Mouse (Mus musculus) hindbrain, embryonic 16.5 days (tissue): ENCODE data around the gene Pacrg. TPM values are rescaled to one million over a fixed set of nuclear protein-coding genes. Genes with fewer than 3 reads are reported as not detected.

Experiments used
- ATAC-seq: fragments of 200-750 bp; cut with Nextera tagmentation; 2 replicates; pipeline ENCODE4 v1.8.0; 2017; ENCODE audit warnings: moderate TSS enrichment, moderate library complexity
- H3K27ac ChIP-seq: fragments of 300-500 bp; sonication (generic); 2 replicates; pipeline ENCODE4 v1.5.1; 2014; ENCODE audit warnings: low read depth, mild to moderate bottlenecking, control low read depth, low read length, moderate library complexity
- H3K27me3 ChIP-seq: fragments of 300-500 bp; sonication (generic); replicated peaks from 2 replicates; pipeline ENCODE4 v1.6.1; 2014; ENCODE audit warnings: low read length; ENCODE audit not compliant: control insufficient read depth, insufficient read depth
- H3K36me3 ChIP-seq: fragments of 300-500 bp; sonication (generic); 2 replicates; pipeline ENCODE4 v1.6.1; 2014; ENCODE audit warnings: mild to moderate bottlenecking, low read length, moderate library complexity, mixed read lengths; ENCODE audit not compliant: control insufficient read depth, insufficient read depth
- H3K4me1 ChIP-seq: fragments of 300-500 bp; sonication (generic); 2 replicates; pipeline ENCODE4 v1.6.1; 2014; ENCODE audit warnings: low read depth, low read length; ENCODE audit not compliant: control insufficient read depth, insufficient read depth
- H3K4me2 ChIP-seq: fragments of 300-500 bp; sonication (generic); 2 replicates; pipeline ENCODE4 v1.6.1; 2014; ENCODE audit warnings: mild to moderate bottlenecking, low read length, control low read depth, moderate library complexity
- H3K4me3 ChIP-seq: fragments of 300-500 bp; sonication (generic); 2 replicates; pipeline ENCODE4 v1.5.1; 2014; ENCODE audit warnings: mild to moderate bottlenecking, low read length, control low read depth, moderate library complexity
- H3K9ac ChIP-seq: fragments of 300-500 bp; sonication (generic); 2 replicates; pipeline ENCODE4 v1.6.1; 2014; ENCODE audit warnings: low read depth, mild to moderate bottlenecking, control low read depth, low read length, moderate library complexity
- H3K9me3 ChIP-seq: fragments of 300-500 bp; sonication (generic); 2 replicates; pipeline ENCODE4 v1.6.1; 2014; ENCODE audit warnings: mild to moderate bottlenecking, low read length, moderate library complexity; ENCODE audit not compliant: control insufficient read depth
- WGBS: fragments of 180-500 bp; shearing (Covaris S2); extraction: QIAGEN DNeasy Blood & Tissue Kit; methylation state at CpG from one replicate; pipeline ENCODE4 v1.1.7; 2014; 5-methylcytosine and 5-hydroxymethylcytosine counted together
- polyA plus RNA-seq: library from polyadenylated mRNA; unstranded; fragments of >200 nt; fragmentation: Nextera tagmentation; extraction: Ambion mirVana; gene quantifications from 2 replicates; pipeline ENCODE4 v1.2.1, GENCODE M21; 2015

The Pacrg gene
- polyA plus RNA-seq, 1 experiment from 2014 or later: 23.2 TPM

- no peak overlapping the region for H3K9ac ChIP-seq
- no peaks in the 10 kb centered on the region for H3K27me3 ChIP-seq
- H3K27ac ChIP-seq: peak overlapping the region; percentile 37
- 27% methylated on average over 10 of the region's 10 CpGs for WGBS
- ATAC-seq: peak; percentile 79
- no peak overlapping the region for H3K4me3 ChIP-seq
- no peaks in the 10 kb centered on the region for H3K36me3 ChIP-seq
- H3K4me1 ChIP-seq: peaks cover 7% of the 10 kb centered on the region; the same call in 1 of the 2 replicates
- no peaks in the 10 kb centered on the region for H3K9me3 ChIP-seq
- no peak overlapping the region for H3K4me2 ChIP-seq
Measured at GRCm38 (mm10) chr17:10451306-10452077, 388.6 kb downstream of the Pacrg start.

- Histone ChIP-seq H3K9me3 (no peaks in the 10 kb centered on the region), H3K27me3 (no peaks in the 10 kb centered on the region), H3K4me3 (no peak overlapping the region), H3K4me2 (no peak overlapping the region), H3K4me1 (peaks cover 7% of the 10 kb centered on the region; the same call in 1 of the 2 replicates), H3K9ac (no peak overlapping the region), H3K27ac (peak overlapping the region; percentile 65), H3K36me3 (no peaks in the 10 kb centered on the region)
- ATAC-seq: no peak
- WGBS: 68% methylated on average over 14 of the region's 14 CpGs
Measured at GRCm38 (mm10) chr17:10449800-10450299, 390.3 kb downstream of the Pacrg start.

GRCm38 (mm10) chr17:10448417-10448816 is 391.7 kb downstream of the Pacrg start:
- Histone ChIP-seq H3K27ac (no peak overlapping the region; the same call in 1 of the 2 replicates), H3K9me3 (no peaks in the 10 kb centered on the region), H3K9ac (0 out of 2 replicates have a peak overlapping the region, but pooled peaks have one; percentile 10), H3K27me3 (no peaks in the 10 kb centered on the region), H3K36me3 (no peaks in the 10 kb centered on the region), H3K4me1 (peaks cover 7% of the 10 kb centered on the region; the same call in 1 of the 2 replicates), H3K4me2 (no peak overlapping the region), H3K4me3 (no peak overlapping the region)
- 60% methylated on average over 5 of the region's 5 CpGs for WGBS
- no peak for ATAC-seq

GRCm38 (mm10) chr17:10441501-10442111 is 398.5 kb downstream of the Pacrg start:
- H3K27me3 ChIP-seq: no peaks in the 10 kb centered on the region
- H3K36me3 ChIP-seq: no peaks in the 10 kb centered on the region
- H3K4me3 ChIP-seq: no peak overlapping the region
- no peaks in the 10 kb centered on the region for H3K9me3 ChIP-seq
- H3K4me2 ChIP-seq: no peak overlapping the region
- no peak overlapping the region for H3K9ac ChIP-seq
- peak overlapping the region; percentile 69 for H3K27ac ChIP-seq
- ATAC-seq: peak; percentile 94
- 14% methylated on average over 16 of the region's 16 CpGs for WGBS
- peaks cover 11% of the 10 kb centered on the region for H3K4me1 ChIP-seq

GRCm38 (mm10) chr17:10440961-10441360 is 399.1 kb downstream of the Pacrg start:
- Histone ChIP-seq H3K36me3 (no peaks in the 10 kb centered on the region), H3K9me3 (no peaks in the 10 kb centered on the region), H3K9ac (no peak overlapping the region), H3K4me2 (no peak overlapping the region), H3K27ac (peak overlapping the region; percentile 48), H3K4me1 (peaks cover 11% of the 10 kb centered on the region), H3K27me3 (no peaks in the 10 kb centered on the region), H3K4me3 (no peak overlapping the region)
- no peak for ATAC-seq
- WGBS: 69% methylated on average over 3 of the region's 3 CpGs

GRCm38 (mm10) chr17:10439815-10440214 is 400.3 kb downstream of the Pacrg start:
- H3K27me3 ChIP-seq: no peaks in the 10 kb centered on the region
- 38% methylated on average over 8 of the region's 8 CpGs for WGBS
- H3K9ac ChIP-seq: no peak overlapping the region
- H3K4me2 ChIP-seq: no peak overlapping the region
- no peak overlapping the region for H3K4me3 ChIP-seq
- no peaks in the 10 kb centered on the region for H3K9me3 ChIP-seq
- H3K27ac ChIP-seq: peak overlapping the region; percentile 39; the same call in 1 of the 2 replicates
- peak; percentile 62 for ATAC-seq
- no peaks in the 10 kb centered on the region for H3K36me3 ChIP-seq
- H3K4me1 ChIP-seq: peaks cover 11% of the 10 kb centered on the region

- no peak overlapping the region for H3K4me2 ChIP-seq
- H3K9ac ChIP-seq: no peak overlapping the region
- no peak for ATAC-seq
- no peak overlapping the region for H3K27ac ChIP-seq
- peaks cover 2% of the 10 kb centered on the region for H3K4me1 ChIP-seq
- 67% methylated on average over 1 of the region's 1 CpGs for WGBS
- no peaks in the 10 kb centered on the region for H3K27me3 ChIP-seq
- H3K4me3 ChIP-seq: no peak overlapping the region
- H3K36me3 ChIP-seq: no peaks in the 10 kb centered on the region
- no peaks in the 10 kb centered on the region for H3K9me3 ChIP-seq
Measured at GRCm38 (mm10) chr17:10434867-10435266, 405.2 kb downstream of the Pacrg start.

- H3K27me3 ChIP-seq: no peaks in the 10 kb centered on the region
- no peaks in the 10 kb centered on the region for H3K9me3 ChIP-seq
- no peak overlapping the region for H3K4me2 ChIP-seq
- no peak for ATAC-seq
- 92% methylated on average over 7 of the region's 7 CpGs for WGBS
- H3K9ac ChIP-seq: no peak overlapping the region
- no peak overlapping the region for H3K27ac ChIP-seq
- no peak overlapping the region for H3K4me3 ChIP-seq
- H3K36me3 ChIP-seq: no peaks in the 10 kb centered on the region
- no peaks in the 10 kb centered on the region for H3K4me1 ChIP-seq
Measured at GRCm38 (mm10) chr17:10432525-10433180, 407.5 kb downstream of the Pacrg start.
